Mouse (Mus musculus) thymus, adult 2 months (tissue): ENCODE results near the gene Tspan33.

Experiments
- CTCF ChIP-seq: fragments of 200-500 bp; IDR thresholded peaks from 2 replicates; pipeline ENCODE4 v1.5.1; 2012; ENCODE audit warnings: mild to moderate bottlenecking, control low read depth, low read length, moderate library complexity, borderline replicate concordance; ENCODE audit not compliant: control insufficient read depth, poor library complexity, insufficient read depth; ENCODE audit errors: extremely low read depth
- POLR2A ChIP-seq: fragments of 200-500 bp; IDR thresholded peaks from 2 replicates; pipeline ENCODE4 v1.6.1; 2012; ENCODE audit warnings: mild to moderate bottlenecking, low read length, control low read depth, moderate library complexity; ENCODE audit not compliant: control insufficient read depth, poor library complexity, insufficient read depth; ENCODE audit errors: extremely low read depth

- no peak for TF ChIP-seq POLR2A
- TF ChIP-seq CTCF, result no peak
These were observed 43.9 kb upstream of the Tspan33 start for GRCm38 (mm10) chr6:29650170-29650549.
